Mouse (Mus musculus): ENCODE data around the gene Omp.

Gene Omp

DNA sequence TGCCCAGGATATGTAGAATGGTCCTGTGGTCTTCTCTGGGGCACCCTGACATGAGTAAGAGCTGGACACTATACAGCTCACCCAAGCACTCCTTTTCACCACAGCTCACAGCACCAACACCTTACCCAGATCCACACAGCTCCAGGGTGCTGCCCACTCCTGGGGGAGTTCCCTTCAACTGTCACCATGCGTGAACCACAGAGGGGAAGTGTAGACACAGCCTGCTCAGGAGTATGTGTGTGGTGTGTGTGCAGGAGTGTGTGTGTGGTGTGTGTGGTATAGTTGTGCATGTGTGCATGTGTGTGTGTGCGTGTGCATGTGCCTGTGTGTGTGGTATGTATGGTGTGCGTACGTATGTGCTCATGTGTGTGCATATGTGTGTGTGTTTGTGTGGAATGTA is 49.5 kb downstream of the Omp start:
- no peak for DNase-seq
